Mouse (Mus musculus) stomach, embryonic 16.5 days (tissue): ENCODE measurements around the gene Ercc6. TPM values are rescaled to one million over a fixed set of nuclear protein-coding genes. Genes with fewer than 3 reads are reported as not detected.

Experiments used
- polyA plus RNA-seq: library from polyadenylated mRNA; unstranded; fragments of >200 nt; fragmentation: Nextera tagmentation; extraction: Ambion mirVana; gene quantifications from 2 replicates; pipeline ENCODE4 v1.2.1, GENCODE M21; 2015

Ercc6 gene
- polyA plus RNA-seq, 1 experiment from 2014 or later, result 14.7 TPM

Other genes starting within 250 kb of the Ercc6 start
- gene Ogdhl, start 191.5 kb upstream of the Ercc6 start, polyA plus RNA-seq, result 8.9 and 10.4 TPM in 2 replicates
- gene 1700024G13Rik, start 125.1 kb upstream of the Ercc6 start, polyA plus RNA-seq, result not detected in 2 replicates
- 4.5 and 4.8 TPM in 2 replicates for gene Slc18a3, start 48.7 kb upstream of the Ercc6 start, polyA plus RNA-seq
- 0.76 and 0.95 TPM in 2 replicates for gene Chat, start 47.5 kb upstream of the Ercc6 start, polyA plus RNA-seq
- 0.46 and 0.70 TPM in 2 replicates for gene Prrxl1, start 85.9 kb downstream of the Ercc6 start, polyA plus RNA-seq
- 0.10 and 0.65 TPM in 2 replicates for gene 3425401B19Rik, start 171.8 kb downstream of the Ercc6 start, polyA plus RNA-seq